Mouse (Mus musculus): ENCODE measurements around the gene Ncl. TPM values are rescaled to one million over a fixed set of nuclear protein-coding genes. Genes with fewer than 3 reads are reported as not detected.
A peak's percentile ranks its signal among the peaks of the same experiment; 100 is the strongest.

Ncl gene
- total and polyA plus RNA-seq, 2 experiments from 2014 or later: 31.7 to 174 TPM

DNA sequence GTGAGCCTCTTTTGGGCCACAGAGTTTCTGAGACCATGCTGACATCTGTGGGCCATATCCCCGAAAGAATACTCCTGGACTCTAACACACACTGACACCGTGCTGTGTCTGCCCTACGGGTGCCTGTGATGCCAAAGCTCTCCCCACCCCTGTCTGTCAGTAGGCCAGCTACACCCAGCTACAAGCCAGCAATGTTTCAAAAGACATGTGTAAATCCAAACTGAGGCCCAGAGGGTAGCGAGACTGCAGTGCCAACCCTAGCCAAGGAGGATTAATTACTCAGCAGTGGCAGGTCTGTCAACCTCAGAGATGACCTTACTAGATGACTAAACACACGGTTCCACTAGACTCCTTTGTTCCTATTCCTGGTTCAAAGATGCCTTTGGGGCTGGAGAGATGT, 17.2 kb upstream of the Ncl start:
- DNase-seq (ENCODE audit: low spot score): no peak
- TF ChIP-seq EP300 (IDR thresholded peaks at IDR 0.05; ENCODE audit: low read depth) (no peak), CTCF (IDR thresholded peaks at IDR 0.05; ENCODE audit: low read depth) (no peak)
- no peak overlapping the region for H3K9ac ChIP-seq (replicated peaks; ENCODE audit: low read depth, low read length)
- WGBS: 81% methylated on average over 5 of the region's 5 CpGs
- no peaks in the 10 kb centered on the region for H3K27me3 ChIP-seq (ENCODE audit: control insufficient read depth, insufficient read depth, low read length)
- no peak overlapping the region for H3K4me3 ChIP-seq (ENCODE audit: low read depth, low read length)
- no peaks in the 10 kb centered on the region for H3K36me3 ChIP-seq (replicated peaks; ENCODE audit: control insufficient read depth, insufficient read depth, low read length)
- no peak overlapping the region for H3K4me2 ChIP-seq (ENCODE audit: low read depth, low read length)
- H3K27ac ChIP-seq (ENCODE audit: low read depth): no peak overlapping the region; the same call in 1 of the 2 replicates
- no peak for ATAC-seq (ENCODE audit: insufficient read depth, low read depth)
- no peaks in the 10 kb centered on the region for H3K9me3 ChIP-seq (replicated peaks; ENCODE audit: control insufficient read depth, low read length)
- peaks cover 25% of the 10 kb centered on the region for H3K4me1 ChIP-seq (ENCODE audit: control insufficient read depth, insufficient read depth)

DNA sequence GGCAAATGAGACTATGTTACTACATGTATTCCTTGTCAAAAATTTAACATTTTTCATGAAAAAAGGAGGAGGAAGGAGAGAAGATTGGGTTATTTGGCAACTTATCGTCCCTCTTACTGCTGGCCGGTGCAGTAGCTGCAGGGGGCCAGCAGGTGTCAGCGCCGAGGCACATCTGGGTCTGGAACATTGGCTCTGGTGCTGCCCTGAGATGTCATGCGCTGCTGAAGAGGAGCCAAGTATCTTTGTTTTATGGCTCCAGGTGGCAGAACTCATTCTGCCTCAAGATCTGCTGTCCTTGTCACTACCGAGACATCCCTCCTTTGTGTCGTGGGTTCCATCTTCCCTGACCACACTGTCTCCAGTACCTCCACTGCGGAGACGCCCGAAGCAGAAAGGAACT, 12.8 kb upstream of the Ncl start:
- 40% methylated on average over 10 of the region's 10 CpGs for WGBS
- Histone ChIP-seq H3K36me3 (replicated peaks; ENCODE audit: control insufficient read depth, insufficient read depth, low read length) (no peaks in the 10 kb centered on the region), H3K4me2 (ENCODE audit: low read depth, low read length) (no peak overlapping the region), H3K27me3 (ENCODE audit: control insufficient read depth, insufficient read depth, low read length) (no peaks in the 10 kb centered on the region), H3K4me3 (ENCODE audit: low read depth, low read length) (no peak overlapping the region), H3K9ac (replicated peaks; ENCODE audit: low read depth, low read length) (no peak overlapping the region), H3K27ac (ENCODE audit: low read depth) (no peak overlapping the region), H3K9me3 (replicated peaks; ENCODE audit: control insufficient read depth, low read length) (no peaks in the 10 kb centered on the region), H3K4me1 (ENCODE audit: control insufficient read depth, insufficient read depth) (0 out of 2 replicates have a peak, but pooled peaks cover 2% of the 10 kb centered on the region)
- TF ChIP-seq CTCF (IDR thresholded peaks at IDR 0.05; ENCODE audit: low read depth) (peak; percentile 90), EP300 (IDR thresholded peaks at IDR 0.05; ENCODE audit: low read depth) (no peak)
- DNase-seq (ENCODE audit: low spot score) (peak; percentile 53), ATAC-seq (ENCODE audit: insufficient read depth, low read depth) (peak; percentile 80)

DNA sequence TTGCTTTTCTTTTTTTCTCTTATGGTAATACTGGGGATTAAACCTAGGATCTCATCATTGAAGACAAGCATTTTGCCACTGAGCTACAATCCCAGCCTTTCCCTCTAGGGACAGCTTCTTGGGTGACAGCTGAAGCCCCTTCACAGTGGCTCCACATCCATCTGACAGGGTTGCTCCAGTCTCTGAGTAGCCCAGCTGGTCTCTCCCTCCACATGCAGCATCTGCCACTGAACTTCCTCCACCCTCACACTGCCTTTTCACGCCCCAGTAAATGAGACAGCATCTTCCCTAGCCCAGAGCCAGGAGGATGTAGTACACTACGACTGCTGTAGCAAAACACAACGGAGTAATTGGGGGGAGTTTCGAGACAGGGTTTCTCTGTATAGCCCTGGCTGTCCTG, 8.9 kb upstream of the Ncl start:
- Histone ChIP-seq H3K27me3 (ENCODE audit: control insufficient read depth, insufficient read depth, low read length) (no peaks in the 10 kb centered on the region), H3K36me3 (replicated peaks; ENCODE audit: control insufficient read depth, insufficient read depth, low read length) (no peaks in the 10 kb centered on the region), H3K4me1 (ENCODE audit: control insufficient read depth, insufficient read depth) (no peaks in the 10 kb centered on the region), H3K9me3 (replicated peaks; ENCODE audit: control insufficient read depth, low read length) (no peaks in the 10 kb centered on the region), H3K4me3 (ENCODE audit: low read depth, low read length) (no peak overlapping the region), H3K9ac (replicated peaks; ENCODE audit: low read depth, low read length) (no peak overlapping the region), H3K27ac (ENCODE audit: low read depth) (no peak overlapping the region), H3K4me2 (ENCODE audit: low read depth, low read length) (no peak overlapping the region)
- WGBS: 74% methylated on average over 4 of the region's 4 CpGs
- TF ChIP-seq EP300 (IDR thresholded peaks at IDR 0.05; ENCODE audit: low read depth) (no peak), CTCF (IDR thresholded peaks at IDR 0.05; ENCODE audit: low read depth) (no peak)
- ATAC-seq (ENCODE audit: insufficient read depth, low read depth): no peak
- DNase-seq (ENCODE audit: low spot score): no peak

GRCm38 (mm10) chr1:86363671-86364070, 4.5 kb upstream of the Ncl start:
- DNase-seq (ENCODE audit: low spot score) (no peak), ATAC-seq (ENCODE audit: insufficient read depth, low read depth) (no peak)
- H3K27ac ChIP-seq (ENCODE audit: low read depth): no peak overlapping the region
- TF ChIP-seq CTCF (IDR thresholded peaks at IDR 0.05; ENCODE audit: low read depth) (peak; percentile 34), EP300 (IDR thresholded peaks at IDR 0.05; ENCODE audit: low read depth) (no peak)
- H3K9me3 ChIP-seq (replicated peaks; ENCODE audit: control insufficient read depth, low read length): no peaks in the 10 kb centered on the region
- 30% methylated on average over 6 of the region's 6 CpGs for WGBS
- H3K4me1 ChIP-seq (ENCODE audit: control insufficient read depth, insufficient read depth): peaks cover 6% of the 10 kb centered on the region; the same call in 1 of the 2 replicates
- no peak overlapping the region for H3K9ac ChIP-seq (replicated peaks; ENCODE audit: low read depth, low read length)
- no peak overlapping the region for H3K4me3 ChIP-seq (ENCODE audit: low read depth, low read length)
- no peak overlapping the region for H3K4me2 ChIP-seq (ENCODE audit: low read depth, low read length)
- H3K27me3 ChIP-seq (ENCODE audit: control insufficient read depth, insufficient read depth, low read length): no peaks in the 10 kb centered on the region
- H3K36me3 ChIP-seq (replicated peaks; ENCODE audit: control insufficient read depth, insufficient read depth, low read length): no peaks in the 10 kb centered on the region

GRCm38 (mm10) chr1:86361852-86362615, 2.8 kb upstream of the Ncl start:
- 80% methylated on average over 4 of the region's 4 CpGs for WGBS
- Histone ChIP-seq H3K9ac (replicated peaks; ENCODE audit: low read depth, low read length) (no peak overlapping the region), H3K4me3 (ENCODE audit: low read depth, low read length) (no peak overlapping the region)

More at GRCm38 (mm10) chr1:86361852-86362615, 2.8 kb upstream of the Ncl start:
- Histone ChIP-seq H3K4me2 (ENCODE audit: low read depth, low read length) (no peak overlapping the region), H3K27me3 (ENCODE audit: control insufficient read depth, insufficient read depth, low read length) (no peaks in the 10 kb centered on the region), H3K27ac (ENCODE audit: low read depth) (no peak overlapping the region), H3K9me3 (replicated peaks; ENCODE audit: control insufficient read depth, low read length) (no peaks in the 10 kb centered on the region), H3K4me1 (ENCODE audit: control insufficient read depth, insufficient read depth) (peaks cover 11% of the 10 kb centered on the region), H3K36me3 (replicated peaks; ENCODE audit: control insufficient read depth, insufficient read depth, low read length) (peaks cover 3% of the 10 kb centered on the region)
- no peak for TF ChIP-seq EP300 (IDR thresholded peaks at IDR 0.05; ENCODE audit: low read depth)
- TF ChIP-seq CTCF (IDR thresholded peaks at IDR 0.05; ENCODE audit: low read depth): no peak
- ATAC-seq (ENCODE audit: insufficient read depth, low read depth) (no peak), DNase-seq (ENCODE audit: low spot score) (no peak)

Data from heart, postnatal 0 days (tissue).